Mouse (Mus musculus): Measurements from ENCODE around the gene R3hdm2.

- TF ChIP-seq CTCF (conservative IDR thresholded peaks at IDR 0.05; ENCODE audit: low read length), result no peak
- no peak for TF ChIP-seq POU5F1 (IDR thresholded peaks at IDR 0.05; ENCODE audit: borderline replicate concordance, low read length)
- TF ChIP-seq NANOG (IDR thresholded peaks at IDR 0.05; ENCODE audit: borderline replicate concordance, low read length), result no peak
These were observed 28.9 kb upstream of the R3hdm2 start for GRCm38 (mm10) chr10:127351285-127351595.
